Mouse (Mus musculus) heart, postnatal 0 days (tissue): Measurements from ENCODE around the gene S1pr5. TPM values are rescaled to one million over a fixed set of nuclear protein-coding genes. Genes with fewer than 3 reads are reported as not detected.
"Not testable (repeated sequence)": the region's sequence is repeated elsewhere in the genome, so short reads cannot be mapped to it uniquely, and the experiment has no call there.

Source experiments
- ATAC-seq: fragments of 200-750 bp; cut with Nextera tagmentation; 2 replicates; pipeline ENCODE4 v1.8.0; 2017; ENCODE audit warnings: low read depth, moderate number of reproducible peaks, moderate library complexity; ENCODE audit not compliant: insufficient read depth
- DNase-seq: peaks from one replicate; pipeline ENCODE4 v3.0.0-alpha.2; 2016; ENCODE audit warnings: low spot score
- H3K27ac ChIP-seq: fragments of 300-500 bp; sonication (generic); 2 replicates; pipeline ENCODE4 v1.5.1; 2014; ENCODE audit warnings: low read depth, mild to moderate bottlenecking
- H3K27me3 ChIP-seq: fragments of 300-500 bp; sonication (generic); 2 replicates; pipeline ENCODE4 v1.6.1; 2014; ENCODE audit warnings: low read length, mixed read lengths; ENCODE audit not compliant: control insufficient read depth, insufficient read depth
- H3K36me3 ChIP-seq: fragments of 300-500 bp; sonication (generic); replicated peaks from 2 replicates; pipeline ENCODE4 v1.6.1; 2014; ENCODE audit warnings: low read length, mixed read lengths; ENCODE audit not compliant: control insufficient read depth, insufficient read depth
- H3K4me1 ChIP-seq: fragments of 300-500 bp; sonication (generic); 2 replicates; pipeline ENCODE4 v1.6.1; 2014; ENCODE audit warnings: antibody characterized with exemption; ENCODE audit not compliant: control insufficient read depth, insufficient read depth
- H3K4me2 ChIP-seq: fragments of 300-500 bp; sonication (generic); 2 replicates; pipeline ENCODE4 v1.6.1; 2014; ENCODE audit warnings: low read depth, mild to moderate bottlenecking, low read length, moderate library complexity
- H3K4me3 ChIP-seq: fragments of 300-500 bp; sonication (generic); 2 replicates; pipeline ENCODE4 v1.5.1; 2014; ENCODE audit warnings: low read depth, low read length
- H3K9ac ChIP-seq: fragments of 300-500 bp; sonication (generic); replicated peaks from 2 replicates; pipeline ENCODE4 v1.6.1; 2014; ENCODE audit warnings: low read depth, low read length, mixed read lengths
- H3K9me3 ChIP-seq: fragments of 300-500 bp; sonication (generic); replicated peaks from 2 replicates; pipeline ENCODE4 v1.6.1; 2016; ENCODE audit warnings: low read length; ENCODE audit not compliant: control insufficient read depth
- CTCF ChIP-seq: IDR thresholded peaks from 2 replicates; pipeline ENCODE4 v1.5.1; 2016; ENCODE audit warnings: antibody characterized with exemption, control low read depth, low read depth
- EP300 ChIP-seq: IDR thresholded peaks from 2 replicates; pipeline ENCODE4 v1.6.1; 2016; ENCODE audit warnings: antibody characterized with exemption, low read depth
- WGBS: fragments of 180-500 bp; shearing (Covaris S2); extraction: QIAGEN DNeasy Blood & Tissue Kit; methylation state at CpG from one replicate; pipeline ENCODE4 v1.1.7; 2014; 5-methylcytosine and 5-hydroxymethylcytosine counted together
- polyA plus RNA-seq: library from polyadenylated mRNA; unstranded; fragments of >200 nt; fragmentation: Nextera tagmentation; extraction: Ambion mirVana; gene quantifications from 2 replicates; pipeline ENCODE4 v1.2.1, GENCODE M21; 2015
- total RNA-seq: library from RNA; depleted of rRNA; stranded (reverse); fragments of >200 nt; gene quantifications from 2 replicates; pipeline ENCODE4 v1.2.3, GENCODE M21; 2014; ENCODE audit warnings: low replicate concordance; rRNA removed

S1pr5 gene
- total and polyA plus RNA-seq, 2 experiments from 2014 or later: 0.10 TPM; not detected in 1

DNA sequence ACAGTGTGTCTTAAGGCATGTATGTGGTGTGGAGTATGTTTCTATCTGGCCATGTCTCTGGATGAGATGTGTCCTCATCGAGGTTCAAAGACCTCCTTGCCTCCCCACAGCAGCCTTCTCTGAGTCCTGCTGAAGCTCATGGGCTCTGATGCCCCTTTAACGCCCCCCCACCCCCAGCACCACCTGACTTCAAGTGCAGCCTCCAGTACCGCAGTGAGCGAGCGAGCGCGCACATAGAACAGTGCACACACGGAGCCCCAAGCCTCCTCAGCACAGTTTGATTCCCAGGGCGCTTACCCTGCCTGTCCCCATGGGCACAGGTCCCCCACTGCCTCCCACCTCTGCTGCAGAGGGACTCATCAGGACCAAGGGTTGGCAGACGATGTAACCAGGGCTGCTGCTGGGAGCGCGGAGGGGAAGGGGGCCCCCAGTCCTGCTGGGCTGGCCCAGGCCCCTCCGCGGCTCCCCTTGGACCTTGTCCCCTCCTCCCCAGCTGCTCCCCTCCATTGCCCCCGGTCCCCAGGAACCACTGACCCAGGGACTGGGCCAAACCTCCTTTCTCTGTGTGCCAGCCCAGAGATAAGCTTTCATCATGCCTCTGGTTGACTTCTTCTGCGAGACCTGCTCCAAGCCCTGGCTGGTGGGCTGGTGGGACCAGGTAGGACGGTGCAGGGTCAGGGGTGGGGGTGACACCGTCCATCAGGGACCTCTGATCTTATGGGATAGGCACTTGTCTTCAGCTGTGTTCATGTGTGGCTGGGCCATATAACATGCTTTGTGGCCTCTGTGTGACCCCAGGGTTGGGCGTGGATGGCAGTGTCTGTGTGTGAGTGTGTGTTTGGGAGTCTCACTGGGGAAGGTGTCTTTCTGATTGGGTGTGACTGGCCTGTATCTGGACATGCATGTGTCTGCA lies 51.5 kb downstream of the S1pr5 start:
- H3K27ac ChIP-seq: no peak overlapping the region
- H3K4me1 ChIP-seq: no peaks in the 10 kb centered on the region
- H3K36me3 ChIP-seq: peaks cover 62% of the 10 kb centered on the region
- H3K9ac ChIP-seq: no peak overlapping the region
- H3K9me3 ChIP-seq: no peaks in the 10 kb centered on the region
- no peaks in the 10 kb centered on the region for H3K27me3 ChIP-seq
- no peak for DNase-seq
- H3K4me2 ChIP-seq: peak overlapping the region; percentile 14; the same call in 1 of the 2 replicates
- no peak overlapping the region for H3K4me3 ChIP-seq
- TF ChIP-seq EP300 (no peak), CTCF (no peak)
- WGBS: 58% methylated on average over 19 of the region's 19 CpGs
- peak; percentile 42; the same call in 1 of the 2 replicates for ATAC-seq

DNA sequence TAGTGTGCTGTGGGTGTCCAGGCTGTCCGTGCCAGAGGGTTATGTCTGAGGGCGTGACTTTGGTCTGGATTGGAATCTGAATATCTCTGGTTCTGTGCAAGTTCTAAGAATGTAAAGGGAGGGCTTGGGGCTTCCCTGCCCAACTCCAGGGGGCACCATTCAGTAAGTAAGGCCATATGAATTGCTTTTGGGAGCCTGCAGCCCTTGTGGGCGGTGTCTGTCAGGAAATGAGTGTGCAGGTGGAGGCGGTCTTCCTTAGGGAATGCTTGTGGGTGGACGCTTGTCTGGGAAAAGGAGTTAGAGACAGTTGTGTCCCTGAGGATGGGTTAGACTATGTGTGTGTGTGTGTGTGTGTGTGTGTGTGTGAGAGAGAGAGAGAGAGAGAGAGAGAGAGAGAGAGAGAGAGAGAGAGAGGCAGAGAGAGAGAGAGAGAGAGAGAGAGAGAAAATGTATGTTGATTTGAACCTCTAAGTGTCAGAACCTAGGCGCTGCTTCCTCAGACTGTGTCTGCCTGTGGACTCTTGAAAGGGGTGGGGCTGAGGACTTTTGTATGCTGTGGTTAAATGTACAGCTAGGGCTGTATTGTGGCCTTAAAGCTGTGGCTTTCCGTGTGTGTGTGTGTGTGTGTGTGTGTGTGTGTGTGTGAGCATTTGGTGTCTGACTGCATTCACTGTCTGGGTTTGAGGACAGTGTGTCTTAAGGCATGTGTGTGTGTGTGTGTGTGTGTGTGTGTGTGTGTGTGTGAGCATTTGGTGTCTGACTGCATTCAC lies 52.3 kb downstream of the S1pr5 start:
- not testable (repeated sequence) for H3K27me3 ChIP-seq, H3K9ac ChIP-seq, H3K4me2 ChIP-seq, ATAC-seq, H3K27ac ChIP-seq, H3K9me3 ChIP-seq, H3K4me1 ChIP-seq, H3K4me3 ChIP-seq, DNase-seq
- peaks cover 59% of the 10 kb centered on the region for H3K36me3 ChIP-seq
- WGBS: 61% methylated on average over 7 of the region's 7 CpGs

DNA sequence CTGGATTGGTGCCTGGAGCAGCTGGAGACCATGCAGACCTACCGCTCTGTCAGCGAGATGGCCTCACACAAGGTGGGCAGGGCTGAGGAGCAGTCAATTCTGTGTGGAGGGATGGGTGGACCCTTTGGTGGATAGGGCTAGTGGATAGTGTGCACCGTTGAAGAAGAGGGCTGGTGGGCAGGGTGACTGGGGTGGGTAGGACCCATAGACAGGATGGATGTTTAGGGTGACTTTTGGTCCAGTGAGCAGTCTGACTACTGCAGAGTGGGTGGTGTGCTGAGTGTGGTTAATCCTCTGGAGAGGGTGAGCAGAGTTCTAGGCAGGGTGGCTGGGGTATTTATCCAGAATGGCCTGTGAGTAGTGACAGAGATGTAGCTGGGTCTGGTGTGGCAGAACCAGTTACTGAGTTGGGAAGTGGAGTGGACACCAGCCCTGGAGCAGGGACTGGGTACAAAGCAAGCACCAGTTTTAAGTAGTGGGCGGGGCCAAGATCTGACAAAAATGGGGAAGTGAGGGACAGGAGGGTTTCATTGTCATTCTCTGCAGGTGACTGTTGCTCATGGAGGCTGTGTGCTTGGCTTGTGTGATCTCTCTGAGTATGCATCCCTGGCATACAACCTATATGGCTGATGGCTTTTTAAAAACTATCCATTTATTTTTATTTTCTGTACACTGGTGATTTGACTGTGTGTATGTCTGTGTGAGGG lies 53.3 kb downstream of the S1pr5 start:
- no peaks in the 10 kb centered on the region for H3K9me3 ChIP-seq
- DNase-seq (no peak), ATAC-seq (no peak)
- H3K4me2 ChIP-seq: no peak overlapping the region
- peaks cover 52% of the 10 kb centered on the region for H3K36me3 ChIP-seq
- H3K27ac ChIP-seq: no peak overlapping the region
- WGBS: 88% methylated on average over 4 of the region's 4 CpGs
- TF ChIP-seq CTCF: no peak
- no peak overlapping the region for H3K9ac ChIP-seq
- no peaks in the 10 kb centered on the region for H3K4me1 ChIP-seq
- no peak overlapping the region for H3K4me3 ChIP-seq
- no peaks in the 10 kb centered on the region for H3K27me3 ChIP-seq

DNA sequence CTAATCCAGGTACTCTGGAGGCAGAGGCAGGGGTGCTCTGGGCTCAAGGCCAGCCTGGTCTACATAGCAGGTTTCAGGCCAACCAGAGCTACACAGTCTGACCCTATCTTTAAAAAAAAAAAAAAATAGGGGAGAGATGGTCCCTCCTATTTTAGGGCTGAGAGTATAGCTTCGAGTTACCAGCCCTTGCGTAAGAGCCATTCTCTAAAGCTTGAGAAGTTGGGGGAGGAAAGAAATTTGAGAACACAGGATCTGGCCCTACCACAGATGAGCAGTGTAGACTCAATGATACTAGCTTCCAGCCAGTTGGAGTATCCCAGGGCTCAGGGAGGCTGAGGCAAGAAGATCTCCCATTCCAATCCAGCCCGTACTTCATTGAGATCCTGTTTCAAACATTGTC lies 54.5 kb downstream of the S1pr5 start:
- Histone ChIP-seq H3K27me3 (no peaks in the 10 kb centered on the region), H3K27ac (no peak overlapping the region), H3K4me2 (no peak overlapping the region), H3K4me3 (no peak overlapping the region), H3K36me3 (peaks cover 42% of the 10 kb centered on the region), H3K9ac (no peak overlapping the region), H3K4me1 (no peaks in the 10 kb centered on the region), H3K9me3 (no peaks in the 10 kb centered on the region)
- TF ChIP-seq CTCF: no peak
- TF ChIP-seq EP300: no peak
- DNase-seq (no peak), ATAC-seq (no peak)
- WGBS: 81% methylated on average over 3 of the region's 3 CpGs

Other genes starting within 250 kb of the S1pr5 start
- 239 and 285 TPM in 2 replicates for gene Mrpl4, start 245.7 kb downstream of the S1pr5 start, total RNA-seq
- 193 and 195 TPM in 2 replicates for gene Mrpl4, start 245.7 kb downstream of the S1pr5 start, polyA plus RNA-seq
- 16.2 and 19.1 TPM in 2 replicates for gene Icam1, start 232.5 kb downstream of the S1pr5 start, total RNA-seq
- 9.0 and 10.6 TPM in 2 replicates for gene Icam1, start 232.5 kb downstream of the S1pr5 start, polyA plus RNA-seq
- 2.4 TPM in 1 of 2 replicates, not detected in the other for gene Icam4, start 219.1 kb downstream of the S1pr5 start, total RNA-seq
- gene Icam4, start 219.1 kb downstream of the S1pr5 start, polyA plus RNA-seq: 1.3 and 1.6 TPM in 2 replicates
- gene Icam5, start 216.4 kb downstream of the S1pr5 start, total RNA-seq: not detected in 2 replicates
- 0.04 TPM in 1 of 2 replicates, not detected in the other for gene Icam5, start 216.4 kb downstream of the S1pr5 start, polyA plus RNA-seq
- gene Zglp1, start 181.3 kb downstream of the S1pr5 start, total RNA-seq: not detected in 2 replicates
- gene Zglp1, start 181.3 kb downstream of the S1pr5 start, polyA plus RNA-seq: 0.30 TPM in 1 of 2 replicates, not detected in the other
- 0.23 TPM in 1 of 2 replicates, not detected in the other for gene Gm49373, start 175.3 kb downstream of the S1pr5 start, total RNA-seq
- 0.12 and 0.18 TPM in 2 replicates for gene Gm49373, start 175.3 kb downstream of the S1pr5 start, polyA plus RNA-seq
- 63.8 and 79.5 TPM in 2 replicates for gene Fdx1l, start 174.8 kb downstream of the S1pr5 start, total RNA-seq
- 51.1 and 51.6 TPM in 2 replicates for gene Fdx1l, start 174.8 kb downstream of the S1pr5 start, polyA plus RNA-seq
- gene Gm38431, start 156.4 kb downstream of the S1pr5 start, total RNA-seq: 0.66 and 1.6 TPM in 2 replicates
- 0.34 TPM in 2 replicates for gene Gm38431, start 156.4 kb downstream of the S1pr5 start, polyA plus RNA-seq
- 40.8 and 48.3 TPM in 2 replicates for gene Raver1, start 156.4 kb downstream of the S1pr5 start, total RNA-seq
- 15.5 and 15.9 TPM in 2 replicates for gene Raver1, start 156.4 kb downstream of the S1pr5 start, polyA plus RNA-seq
- gene Tyk2, start 117.2 kb downstream of the S1pr5 start, total RNA-seq: 16.7 and 17.9 TPM in 2 replicates
- gene Tyk2, start 117.2 kb downstream of the S1pr5 start, polyA plus RNA-seq: 7.7 and 8.3 TPM in 2 replicates
- gene Cdc37, start 98.5 kb downstream of the S1pr5 start, total RNA-seq: 32.9 and 50.1 TPM in 2 replicates
- gene Cdc37, start 98.5 kb downstream of the S1pr5 start, polyA plus RNA-seq: 176 and 183 TPM in 2 replicates
- gene Pde4a, start 82.7 kb downstream of the S1pr5 start, total RNA-seq: 10.2 and 14.6 TPM in 2 replicates
- 16.6 and 17.5 TPM in 2 replicates for gene Pde4a, start 82.7 kb downstream of the S1pr5 start, polyA plus RNA-seq
- 67.9 and 79.0 TPM in 2 replicates for gene Keap1, start 9.1 kb downstream of the S1pr5 start, total RNA-seq
- 42.7 and 45.7 TPM in 2 replicates for gene Keap1, start 9.1 kb downstream of the S1pr5 start, polyA plus RNA-seq
- gene Atg4d, start 16.9 kb upstream of the S1pr5 start, total RNA-seq: 41.2 and 67.4 TPM in 2 replicates
- gene Atg4d, start 16.9 kb upstream of the S1pr5 start, polyA plus RNA-seq: 53.6 and 56.1 TPM in 2 replicates
- gene Kri1, start 39.5 kb upstream of the S1pr5 start, total RNA-seq: 7.0 and 16.3 TPM in 2 replicates
- gene Kri1, start 39.5 kb upstream of the S1pr5 start, polyA plus RNA-seq: 5.9 and 9.1 TPM in 2 replicates
- 67.4 and 103 TPM in 2 replicates for gene Cdkn2d, start 43.0 kb upstream of the S1pr5 start, total RNA-seq
- 65.8 and 67.5 TPM in 2 replicates for gene Cdkn2d, start 43.0 kb upstream of the S1pr5 start, polyA plus RNA-seq
- gene Ap1m2, start 63.9 kb upstream of the S1pr5 start, total RNA-seq: 0.46 and 0.57 TPM in 2 replicates
- gene Ap1m2, start 63.9 kb upstream of the S1pr5 start, polyA plus RNA-seq: 0.15 TPM in 1 of 2 replicates, not detected in the other
- gene Slc44a2, start 72.3 kb upstream of the S1pr5 start, total RNA-seq: 44.0 and 84.8 TPM in 2 replicates
- 45.0 and 46.5 TPM in 2 replicates for gene Slc44a2, start 72.3 kb upstream of the S1pr5 start, polyA plus RNA-seq
- gene Ilf3, start 119.4 kb upstream of the S1pr5 start, total RNA-seq: 34.7 and 37.3 TPM in 2 replicates
- 53.6 and 58.4 TPM in 2 replicates for gene Ilf3, start 119.4 kb upstream of the S1pr5 start, polyA plus RNA-seq
- 34.3 and 39.7 TPM in 2 replicates for gene Qtrt1, start 163.4 kb upstream of the S1pr5 start, total RNA-seq
- gene Qtrt1, start 163.4 kb upstream of the S1pr5 start, polyA plus RNA-seq: 15.5 and 15.6 TPM in 2 replicates
- gene Dnm2, start 176.5 kb upstream of the S1pr5 start, total RNA-seq: 78.3 and 95.8 TPM in 2 replicates
- gene Dnm2, start 176.5 kb upstream of the S1pr5 start, polyA plus RNA-seq: 56.8 and 61.1 TPM in 2 replicates